Mouse (Mus musculus): ENCODE results near the gene Zbtb41.
A peak's percentile ranks its signal among the peaks of the same experiment; 100 is the strongest.

DNA sequence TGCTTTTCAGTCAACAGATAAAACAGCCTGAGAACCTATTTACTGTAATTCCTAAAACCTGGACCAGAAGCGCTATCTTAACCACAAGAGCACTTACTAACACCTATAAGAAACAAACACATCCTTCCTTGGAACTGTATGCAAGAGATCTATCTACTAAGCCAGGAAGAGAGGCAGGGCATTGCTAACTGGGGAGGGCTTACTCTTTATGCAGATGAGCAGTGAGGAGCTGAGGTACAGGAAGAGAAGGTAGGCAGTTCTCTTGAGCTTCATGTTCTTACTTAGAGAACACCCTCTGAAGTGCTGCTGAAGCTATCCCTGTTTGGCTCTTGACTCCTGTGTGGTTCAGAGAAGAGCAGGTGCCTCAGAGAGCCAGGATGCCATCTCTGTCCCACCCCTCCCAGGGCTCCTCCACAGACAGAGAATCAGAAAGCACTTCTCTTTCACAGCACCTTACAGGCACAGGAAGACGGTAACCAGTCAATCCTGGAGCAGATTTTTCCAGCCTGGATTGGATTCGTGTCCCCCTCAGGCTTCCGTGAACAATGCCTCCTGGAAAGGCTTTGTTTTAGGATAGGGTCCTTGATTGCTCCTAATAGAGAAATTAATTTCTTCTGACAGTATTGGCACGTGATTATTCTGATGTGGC is 45.3 kb upstream of the Zbtb41 start, which contains the start of gene Crb1:
- TF ChIP-seq POLR2A (IDR thresholded peaks at IDR 0.05; ENCODE audit: borderline replicate concordance, extremely low read depth, insufficient read depth, insufficient read length, poor library complexity, severe bottlenecking) (0 out of 2 replicates have a peak, but pooled peaks have one; percentile 26), CTCF (IDR thresholded peaks at IDR 0.05; ENCODE audit: borderline replicate concordance, extremely low read depth, insufficient read depth, insufficient read length) (no peak)

Data from brain, embryonic 14.5 days (tissue).